Mouse (Mus musculus) ES-E14 (cell line): ENCODE data around the gene C1galt1.

ENCODE experiments used
- CHD2 ChIP-seq: IDR thresholded peaks from 2 replicates; pipeline ENCODE4 v1.6.1; 2014; ENCODE audit warnings: mild to moderate bottlenecking, low read depth, low read length, inconsistent platforms
- HCFC1 ChIP-seq: IDR thresholded peaks from 2 replicates; pipeline ENCODE4 v1.6.1; 2012; ENCODE audit warnings: low read length, inconsistent platforms, borderline replicate concordance; ENCODE audit not compliant: insufficient read depth
- MAFK ChIP-seq: IDR thresholded peaks from 2 replicates; pipeline ENCODE4 v1.6.1; 2014; ENCODE audit warnings: mild to moderate bottlenecking, low read depth, low read length, inconsistent platforms; ENCODE audit not compliant: insufficient read depth
- ZC3H11A ChIP-seq: IDR thresholded peaks from 2 replicates; pipeline ENCODE4 v1.6.1; 2012; ENCODE audit warnings: low read depth, mild to moderate bottlenecking, inconsistent platforms, low read length, borderline replicate concordance
- ZNF384 ChIP-seq: IDR thresholded peaks from 2 replicates; pipeline ENCODE4 v1.6.1; 2012; ENCODE audit warnings: low read depth, low read length, inconsistent platforms

GRCm38 (mm10) chr6:7859161-7859560, 14.5 kb downstream of the C1galt1 start:
- TF ChIP-seq ZC3H11A (no peak), ZNF384 (no peak), MAFK (no peak), HCFC1 (no peak), CHD2 (no peak)
